Mouse (Mus musculus): Measurements from ENCODE around the gene Gm27029.
A peak's percentile ranks its signal among the peaks of the same experiment; 100 is the strongest.
"Not testable (repeated sequence)": the region's sequence is repeated elsewhere in the genome, so short reads cannot be mapped to it uniquely, and the experiment has no call there.

The Gm27029 gene

GRCm38 (mm10) chr11:101455627-101456026 is 31.0 kb upstream of the Gm27029 start:
- no peak for DNase-seq (ENCODE audit: low read depth, low spot score)

DNA sequence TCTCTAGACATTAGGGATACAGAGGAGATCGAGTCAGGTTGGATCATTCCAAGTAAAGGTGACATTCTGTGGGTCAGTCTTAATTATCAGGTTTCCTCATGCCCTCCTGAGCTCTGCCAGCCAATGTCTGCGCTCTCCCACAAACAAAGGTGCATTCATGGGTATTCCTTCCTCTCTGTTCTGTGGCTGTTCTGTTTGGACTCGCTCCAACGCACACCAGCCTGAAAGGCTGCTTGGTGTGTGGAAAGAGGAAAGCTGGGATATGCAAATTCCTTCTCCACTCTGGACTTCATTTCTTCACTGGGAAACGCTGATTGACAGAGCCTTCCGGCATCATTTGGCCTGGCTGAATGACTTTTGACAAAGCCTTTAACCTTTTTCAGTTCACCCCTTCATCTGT is 30.1 kb upstream of the Gm27029 start:
- no peak for DNase-seq (ENCODE audit: low read depth, low spot score)

DNA sequence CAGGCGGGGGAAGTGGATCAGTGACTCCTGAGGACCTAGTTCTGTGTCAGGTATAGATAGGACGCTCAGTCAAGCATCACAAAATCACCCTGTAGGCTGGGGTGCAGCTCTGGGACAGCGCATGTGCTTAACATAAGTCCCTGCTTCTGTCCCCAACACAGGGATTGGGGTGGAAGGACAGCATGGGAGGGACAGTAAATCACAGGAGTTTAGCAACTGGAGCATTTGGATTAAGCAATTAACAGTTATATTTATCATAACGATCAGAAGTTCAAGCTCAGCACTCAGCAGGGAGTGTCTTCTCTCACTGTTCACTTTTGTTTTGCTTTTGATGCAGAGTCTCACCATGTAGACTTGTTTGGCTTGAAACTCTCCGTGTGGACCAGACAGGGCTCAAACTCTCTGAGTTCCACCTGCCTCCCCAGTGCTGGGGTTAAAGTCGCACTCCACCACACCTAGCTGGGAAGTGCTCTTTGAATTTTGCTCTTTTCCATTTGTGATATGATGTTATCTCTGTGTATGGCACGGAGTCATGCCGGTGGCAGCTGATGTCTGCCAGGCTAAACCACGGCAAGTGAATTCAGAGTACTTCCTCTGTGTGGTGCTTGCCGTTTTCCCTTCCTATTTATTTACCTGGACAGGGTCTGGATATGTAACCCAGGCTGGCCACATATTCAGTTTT is 27.6 kb upstream of the Gm27029 start:
- DNase-seq (ENCODE audit: low read depth, low spot score) = no peak

DNA sequence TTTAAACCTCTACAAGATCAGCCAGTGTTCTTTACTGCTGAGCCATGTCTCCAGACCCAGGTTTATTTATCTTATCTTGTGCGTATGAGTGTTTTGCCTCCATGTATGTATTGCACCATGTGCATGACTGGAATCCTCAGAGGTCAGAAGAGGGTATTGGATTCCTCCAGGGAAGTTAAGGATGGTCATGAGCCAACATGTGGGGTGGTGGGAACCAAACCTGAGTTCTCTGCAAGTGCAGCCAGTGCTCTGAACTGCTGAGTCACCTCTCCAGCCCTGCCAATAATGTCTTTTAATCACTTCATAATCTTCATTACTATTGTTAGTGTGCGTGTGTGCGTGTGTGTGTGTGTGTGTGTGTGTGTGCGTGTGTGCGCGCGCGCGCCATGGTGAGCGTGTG is 26.9 kb upstream of the Gm27029 start:
- no peak for DNase-seq (ENCODE audit: low read depth, low spot score)

GRCm38 (mm10) chr11:101450394-101450793 is 25.8 kb upstream of the Gm27029 start:
- DNase-seq (ENCODE audit: low read depth, low spot score) = no peak

DNA sequence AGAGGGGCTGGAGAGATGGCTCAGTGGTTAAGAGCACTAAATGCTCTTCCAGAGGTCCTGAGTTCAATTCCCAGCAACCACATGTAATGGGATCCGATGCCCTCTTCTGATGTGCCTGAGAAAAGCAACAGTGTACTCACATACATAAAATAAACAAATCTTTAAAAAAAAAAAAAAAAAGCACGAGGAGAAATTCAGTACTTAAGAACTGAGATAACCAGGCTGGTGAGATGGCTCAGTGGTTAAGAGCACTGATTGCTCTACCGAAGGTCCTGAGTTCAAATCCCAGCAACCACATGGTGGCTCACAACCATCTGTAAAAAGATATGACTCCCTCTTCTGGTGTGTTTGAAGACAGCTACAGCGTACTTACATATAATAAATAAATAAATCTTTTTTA is 25.0 kb upstream of the Gm27029 start:
- not testable (repeated sequence) for DNase-seq (ENCODE audit: low read depth, low spot score)

DNA sequence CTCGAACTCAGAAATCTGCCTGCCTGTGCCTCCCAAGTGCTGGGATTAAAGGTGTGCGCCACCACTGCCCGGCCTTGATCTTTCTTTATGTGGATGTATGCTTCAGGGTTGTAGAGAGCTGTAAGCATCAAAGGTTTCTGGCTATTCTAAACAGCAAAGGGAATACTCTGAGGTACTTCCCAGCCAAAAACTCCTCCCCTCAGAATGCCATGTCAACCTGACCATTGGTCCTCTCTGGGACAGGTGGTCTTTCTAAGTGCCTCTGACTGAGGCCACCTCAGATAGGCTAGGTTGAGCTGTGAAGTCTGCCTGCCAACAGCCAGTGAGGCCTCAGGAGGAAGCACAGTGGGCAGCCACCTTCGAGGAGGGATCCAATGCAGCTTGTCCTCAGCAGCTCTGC is 24.3 kb upstream of the Gm27029 start:
- DNase-seq (ENCODE audit: low read depth, low spot score) = no peak

- peak; percentile 88 for DNase-seq (ENCODE audit: low read depth, low spot score)
Measured at GRCm38 (mm10) chr11:101448274-101448746, 23.7 kb upstream of the Gm27029 start, which contains the start of gene Ifi35. Gene Ifi35 (plus strand): TSS chr11:101448407.

DNA sequence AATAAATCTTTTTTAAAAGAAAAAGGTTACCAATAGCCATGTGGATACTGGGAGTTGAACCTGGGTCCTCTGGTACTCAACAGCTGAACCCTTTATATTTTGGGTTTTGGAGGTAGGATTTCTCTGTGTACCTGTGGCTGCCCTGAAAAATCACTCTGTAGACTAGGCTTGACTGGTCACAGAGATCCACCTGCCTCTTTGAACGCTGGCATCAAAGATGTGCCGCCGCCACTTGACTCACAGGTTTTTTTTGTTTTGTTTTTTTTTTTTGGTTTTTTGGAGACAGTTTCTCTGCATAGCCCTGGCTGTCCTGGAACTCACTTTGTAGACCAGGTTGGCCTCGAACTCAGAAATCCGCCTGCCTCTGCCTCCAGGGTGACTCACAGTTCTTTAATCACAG is 23.2 kb upstream of the Gm27029 start:
- DNase-seq (ENCODE audit: low read depth, low spot score) = no peak

DNA sequence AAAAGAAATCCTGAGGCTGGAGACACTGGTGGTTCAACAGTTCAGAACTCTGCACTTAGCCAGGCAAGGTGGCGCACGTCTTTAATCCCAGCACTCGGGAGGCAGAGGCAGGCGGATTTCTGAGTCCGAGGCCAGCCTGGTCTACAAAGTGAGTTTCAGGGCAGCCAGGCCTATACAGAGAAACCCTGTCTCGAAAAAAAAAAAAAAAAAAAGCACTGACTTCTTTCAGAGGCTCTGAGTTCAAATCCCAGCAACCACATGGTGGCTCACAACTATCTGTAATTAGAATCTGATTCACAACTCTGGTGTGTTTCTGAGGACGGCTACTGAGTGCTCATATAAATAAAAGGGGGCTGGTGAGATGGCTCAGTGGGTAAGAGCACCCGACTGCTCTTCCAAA is 22.3 kb upstream of the Gm27029 start:
- not testable (repeated sequence) for DNase-seq (ENCODE audit: low read depth, low spot score)

- DNase-seq (ENCODE audit: low read depth, low spot score) = no peak
Measured at GRCm38 (mm10) chr11:101446319-101446718, 21.7 kb upstream of the Gm27029 start.

- DNase-seq (ENCODE audit: low read depth, low spot score) = no peak
Measured at GRCm38 (mm10) chr11:101442760-101443159, 18.2 kb upstream of the Gm27029 start.

DNA sequence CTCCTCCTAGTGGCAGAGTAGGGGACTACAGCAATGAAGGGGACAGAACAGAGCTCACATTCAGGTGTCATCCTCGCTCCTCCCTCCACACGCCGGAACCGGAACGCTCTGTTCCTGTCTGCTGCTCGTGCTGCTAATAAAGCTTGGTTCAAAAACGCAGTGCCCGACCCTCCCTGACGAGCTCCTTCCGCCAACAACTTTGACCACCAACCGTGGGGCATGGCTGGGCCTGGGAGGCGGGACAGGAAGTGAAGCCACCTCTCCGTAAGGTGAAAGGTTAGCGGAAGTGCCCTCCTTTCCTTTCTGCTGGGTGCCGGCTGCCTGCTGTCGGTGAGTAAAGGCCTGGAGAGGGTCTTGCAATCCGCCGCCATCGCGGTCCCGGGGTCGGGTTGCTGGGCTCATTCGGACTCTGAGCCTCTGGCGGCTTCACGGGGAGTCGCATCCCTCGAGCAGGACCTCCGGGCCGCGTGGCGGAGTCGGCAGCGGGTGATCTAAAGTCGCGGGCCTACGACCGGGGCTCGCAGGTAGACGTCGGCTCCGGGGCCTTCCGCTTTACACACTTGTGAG is 17.6 kb upstream of the Gm27029 start, which contains the start of gene Rpl27:
TSS of gene Rpl27 (plus strand) at position 172 of the 567 bp plus-strand sequence.
- peak; percentile 99 for DNase-seq (ENCODE audit: low read depth, low spot score)

- DNase-seq (ENCODE audit: low read depth, low spot score) = not testable (repeated sequence)
Measured at GRCm38 (mm10) chr11:101441450-101442126, 17.0 kb upstream of the Gm27029 start.

GRCm38 (mm10) chr11:101438006-101438405 is 13.4 kb upstream of the Gm27029 start:
- DNase-seq (ENCODE audit: low read depth, low spot score) = not testable (repeated sequence)

GRCm38 (mm10) chr11:101436916-101437315 is 12.3 kb upstream of the Gm27029 start:
- DNase-seq (ENCODE audit: low read depth, low spot score) = no peak

DNA sequence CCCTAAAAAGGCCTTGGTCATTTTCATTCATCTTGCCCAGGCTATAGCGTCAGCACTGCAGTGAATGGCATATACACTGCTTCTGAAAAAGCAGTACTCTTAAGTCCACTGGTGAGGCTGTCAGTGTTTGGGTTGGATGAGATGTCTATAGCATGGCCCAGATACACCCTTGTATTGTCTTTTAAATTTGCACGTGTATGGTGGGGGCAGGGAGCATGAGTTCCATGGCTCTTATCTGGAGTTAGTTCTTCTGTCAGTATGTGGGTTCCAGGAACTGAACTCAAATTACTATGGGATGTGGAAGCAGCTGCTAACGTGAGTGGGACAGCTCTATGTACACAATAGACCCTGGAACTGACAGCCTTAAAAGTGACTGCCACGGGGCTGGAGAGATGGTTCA is 11.2 kb upstream of the Gm27029 start:
- DNase-seq (ENCODE audit: low read depth, low spot score) = no peak

GRCm38 (mm10) chr11:101433396-101433795 is 8.8 kb upstream of the Gm27029 start:
- no peak for DNase-seq (ENCODE audit: low read depth, low spot score)

DNA sequence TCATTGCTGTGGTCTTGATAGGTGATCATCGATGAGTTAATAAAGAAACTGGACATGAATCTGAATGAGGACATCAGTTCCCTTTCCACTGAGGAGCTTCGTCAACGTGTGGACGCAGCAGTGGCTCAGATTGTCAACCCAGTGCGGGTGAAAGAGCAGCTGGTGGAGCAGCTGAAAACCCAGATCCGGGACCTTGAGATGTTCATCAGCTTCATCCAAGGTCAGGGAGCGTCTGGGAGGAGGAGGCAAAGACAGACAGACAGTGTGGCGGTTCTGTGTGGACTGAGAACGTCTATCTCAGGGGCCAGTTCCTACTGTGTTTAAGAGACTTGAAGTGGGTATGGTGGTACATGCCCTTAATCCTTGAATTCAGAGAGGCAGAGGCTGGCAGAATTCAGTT is 6.7 kb upstream of the Gm27029 start:
- no peak for DNase-seq (ENCODE audit: low read depth, low spot score)

DNA sequence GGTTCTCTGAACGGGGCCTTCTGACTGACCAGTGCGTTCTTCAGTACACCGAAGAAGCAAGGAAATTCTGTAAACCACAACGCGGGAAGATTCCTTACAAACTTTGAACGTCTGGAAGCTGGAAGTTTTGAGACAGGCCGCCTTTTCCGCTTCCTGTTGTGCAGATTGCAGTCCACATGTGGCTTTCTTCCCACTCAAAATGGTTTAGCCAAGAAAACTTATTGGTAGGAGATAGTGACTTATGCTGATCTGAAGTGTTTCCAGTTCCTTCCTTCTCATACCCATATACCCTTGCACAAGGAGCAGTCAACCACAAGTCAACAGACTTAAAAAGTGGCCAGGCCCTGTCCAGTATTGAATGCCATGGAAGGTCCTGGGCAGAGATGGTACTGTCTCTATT is 1.6 kb upstream of the Gm27029 start:
- DNase-seq (ENCODE audit: low read depth, low spot score) = no peak

- peak; percentile 90 for DNase-seq (ENCODE audit: low read depth, low spot score)
Measured at GRCm38 (mm10) chr11:101424925-101425813, 573 bp upstream of the Gm27029 start, which contains the start of the genes Rundc1 and Ptges3l. Gene Rundc1 (plus strand): TSS chr11:101425085. Gene Ptges3l (minus strand): TSS chr11:101425333.
